Mouse (Mus musculus) heart, embryonic 13.5 days (tissue): ENCODE measurements at regions not wholly inside any gene's neighbourhood (a gene's known extent, or its start where the extent isn't known, plus 50 kb on each side); places are given as distances from the start of the nearest gene placed in this dataset.

ENCODE experiments used
- ATAC-seq: fragments of 200-750 bp; cut with Nextera tagmentation; 2 replicates; pipeline ENCODE4 v1.8.0; 2017; ENCODE audit warnings: moderate TSS enrichment; ENCODE audit not compliant: insufficient number of reproducible peaks, low FRiP score, low TSS enrichment; ENCODE audit errors: extremely low read depth
- H3K27ac ChIP-seq: fragments of 300-500 bp; sonication (generic); replicated peaks from 2 replicates; pipeline ENCODE4 v1.5.1; 2015; ENCODE audit warnings: moderate library complexity, mild to moderate bottlenecking, inconsistent platforms
- H3K27me3 ChIP-seq: fragments of 300-500 bp; sonication (generic); replicated peaks from 2 replicates; pipeline ENCODE4 v1.6.1; 2015; ENCODE audit warnings: mild to moderate bottlenecking, inconsistent platforms
- H3K36me3 ChIP-seq: fragments of 300-500 bp; sonication (generic); 2 replicates; pipeline ENCODE4 v1.6.1; 2015; ENCODE audit warnings: mild to moderate bottlenecking, inconsistent platforms
- H3K4me1 ChIP-seq: fragments of 300-500 bp; sonication (generic); 2 replicates; pipeline ENCODE4 v1.6.1; 2015; ENCODE audit warnings: inconsistent platforms
- H3K4me2 ChIP-seq: fragments of 300-500 bp; sonication (generic); 2 replicates; pipeline ENCODE4 v1.6.1; 2015; ENCODE audit warnings: inconsistent platforms, mild to moderate bottlenecking, moderate library complexity
- H3K4me3 ChIP-seq: fragments of 300-500 bp; sonication (generic); 2 replicates; pipeline ENCODE4 v1.5.1; 2015; ENCODE audit warnings: moderate library complexity, mild to moderate bottlenecking, inconsistent platforms
- H3K9ac ChIP-seq: fragments of 300-500 bp; sonication (generic); 2 replicates; pipeline ENCODE4 v1.6.1; 2015; ENCODE audit warnings: inconsistent platforms, mild to moderate bottlenecking, moderate library complexity
- H3K9me3 ChIP-seq: fragments of 300-500 bp; sonication (generic); 2 replicates; pipeline ENCODE4 v1.6.1; 2016; ENCODE audit warnings: inconsistent platforms
- WGBS: fragments of 180-500 bp; shearing (Covaris S2); methylation state at CpG from one replicate; pipeline ENCODE4 v1.1.7; 2015; ENCODE audit warnings: mixed read lengths; 5-methylcytosine and 5-hydroxymethylcytosine counted together

GRCm38 (mm10) chr1:76466562-76466961 is 920.5 kb downstream of the Slc4a3 start:
- 73% methylated on average over 2 of the region's 2 CpGs for WGBS
- H3K9me3 ChIP-seq, result no peaks in the 10 kb centered on the region
- no peak overlapping the region for H3K27ac ChIP-seq
- H3K9ac ChIP-seq, result no peak overlapping the region
- no peak for ATAC-seq
- H3K4me3 ChIP-seq, result no peak overlapping the region
- no peaks in the 10 kb centered on the region for H3K36me3 ChIP-seq
- H3K4me1 ChIP-seq, result no peaks in the 10 kb centered on the region
- no peaks in the 10 kb centered on the region for H3K27me3 ChIP-seq
- no peak overlapping the region for H3K4me2 ChIP-seq

- no peaks in the 10 kb centered on the region for H3K27me3 ChIP-seq
- H3K9me3 ChIP-seq, result no peaks in the 10 kb centered on the region
- no peak overlapping the region for H3K9ac ChIP-seq
- H3K4me3 ChIP-seq, result no peak overlapping the region
- peaks cover 4% of the 10 kb centered on the region for H3K4me1 ChIP-seq
- H3K27ac ChIP-seq, result no peak overlapping the region
- no peak overlapping the region for H3K4me2 ChIP-seq
- no peaks in the 10 kb centered on the region for H3K36me3 ChIP-seq
- WGBS, result 72% methylated on average over 4 of the region's 4 CpGs
- no peak for ATAC-seq
Observed at GRCm38 (mm10) chr1:76484193-76484592, 938.1 kb downstream of the Slc4a3 start.

- no peak overlapping the region for H3K4me3 ChIP-seq
- H3K36me3 ChIP-seq, result no peaks in the 10 kb centered on the region
- no peaks in the 10 kb centered on the region for H3K9me3 ChIP-seq
- ATAC-seq, result no peak
- 83% methylated on average over 4 of the region's 4 CpGs for WGBS
- H3K9ac ChIP-seq, result no peak overlapping the region
- H3K4me1 ChIP-seq, result peaks cover 29% of the 10 kb centered on the region
- H3K4me2 ChIP-seq, result no peak overlapping the region
- no peaks in the 10 kb centered on the region for H3K27me3 ChIP-seq
- H3K27ac ChIP-seq, result no peak overlapping the region
Observed at GRCm38 (mm10) chr1:76487481-76487880, 941.4 kb downstream of the Slc4a3 start.

- peaks cover 29% of the 10 kb centered on the region for H3K4me1 ChIP-seq
- H3K9me3 ChIP-seq, result no peaks in the 10 kb centered on the region
- H3K36me3 ChIP-seq, result no peaks in the 10 kb centered on the region
- 44% methylated on average over 12 of the region's 12 CpGs for WGBS
- H3K27ac ChIP-seq, result no peak overlapping the region
- H3K27me3 ChIP-seq, result no peaks in the 10 kb centered on the region
- no peak for ATAC-seq
- H3K9ac ChIP-seq, result no peak overlapping the region
- H3K4me2 ChIP-seq, result peak overlapping the region; percentile 5; the same call in 1 of the 2 replicates
- H3K4me3 ChIP-seq, result no peak overlapping the region
Observed at GRCm38 (mm10) chr1:76489681-76490492, 943.8 kb downstream of the Slc4a3 start.

- Histone ChIP-seq H3K9ac (no peak overlapping the region), H3K4me3 (no peak overlapping the region), H3K27me3 (no peaks in the 10 kb centered on the region), H3K4me1 (peaks cover 29% of the 10 kb centered on the region), H3K9me3 (no peaks in the 10 kb centered on the region), H3K36me3 (no peaks in the 10 kb centered on the region), H3K27ac (no peak overlapping the region), H3K4me2 (peak overlapping the region; percentile 25)
- no peak for ATAC-seq
- WGBS, result 36% methylated on average over 7 of the region's 7 CpGs
Observed at GRCm38 (mm10) chr1:76490719-76491118, 944.7 kb downstream of the Slc4a3 start.

GRCm38 (mm10) chr1:76491187-76491586 is 945.1 kb downstream of the Slc4a3 start:
- Histone ChIP-seq H3K9ac (no peak overlapping the region), H3K9me3 (no peaks in the 10 kb centered on the region), H3K36me3 (no peaks in the 10 kb centered on the region), H3K4me2 (peak overlapping the region; percentile 25), H3K4me3 (no peak overlapping the region), H3K27me3 (no peaks in the 10 kb centered on the region), H3K4me1 (peaks cover 29% of the 10 kb centered on the region), H3K27ac (no peak overlapping the region)
- WGBS, result 35% methylated on average over 4 of the region's 4 CpGs
- ATAC-seq, result no peak

- Histone ChIP-seq H3K9me3 (no peaks in the 10 kb centered on the region), H3K4me1 (no peaks in the 10 kb centered on the region), H3K4me2 (no peak overlapping the region), H3K27ac (no peak overlapping the region), H3K9ac (no peak overlapping the region), H3K27me3 (no peaks in the 10 kb centered on the region), H3K36me3 (no peaks in the 10 kb centered on the region), H3K4me3 (no peak overlapping the region)
- no peak for ATAC-seq
Observed at GRCm38 (mm10) chr1:76505150-76505549, 959.1 kb downstream of the Slc4a3 start.

GRCm38 (mm10) chr1:76508821-76509220 is 962.8 kb downstream of the Slc4a3 start:
- WGBS, result 85% methylated on average over 1 of the region's 1 CpGs
- H3K9me3 ChIP-seq, result no peaks in the 10 kb centered on the region
- no peak overlapping the region for H3K4me2 ChIP-seq
- no peaks in the 10 kb centered on the region for H3K36me3 ChIP-seq
- H3K4me1 ChIP-seq, result peaks cover 5% of the 10 kb centered on the region
- no peak for ATAC-seq
- no peaks in the 10 kb centered on the region for H3K27me3 ChIP-seq
- no peak overlapping the region for H3K4me3 ChIP-seq
- no peak overlapping the region for H3K27ac ChIP-seq
- H3K9ac ChIP-seq, result no peak overlapping the region

- Histone ChIP-seq H3K9ac (no peak overlapping the region), H3K4me3 (no peak overlapping the region), H3K4me1 (peaks cover 5% of the 10 kb centered on the region), H3K36me3 (no peaks in the 10 kb centered on the region), H3K4me2 (no peak overlapping the region), H3K9me3 (no peaks in the 10 kb centered on the region), H3K27me3 (no peaks in the 10 kb centered on the region), H3K27ac (no peak overlapping the region)
- ATAC-seq, result no peak
- WGBS, result 62% methylated on average over 3 of the region's 3 CpGs
Observed at GRCm38 (mm10) chr1:76509486-76509885, 963.4 kb downstream of the Slc4a3 start.

GRCm38 (mm10) chr1:76512156-76512555 is 966.1 kb downstream of the Slc4a3 start:
- ATAC-seq, result no peak
- peaks cover 5% of the 10 kb centered on the region for H3K4me1 ChIP-seq
- H3K36me3 ChIP-seq, result no peaks in the 10 kb centered on the region
- H3K27me3 ChIP-seq, result no peaks in the 10 kb centered on the region
- no peaks in the 10 kb centered on the region for H3K9me3 ChIP-seq
- H3K27ac ChIP-seq, result no peak overlapping the region
- WGBS, result 52% methylated on average over 1 of the region's 1 CpGs
- no peak overlapping the region for H3K4me3 ChIP-seq
- H3K4me2 ChIP-seq, result no peak overlapping the region
- H3K9ac ChIP-seq, result no peak overlapping the region

GRCm38 (mm10) chr1:76513490-76513889 is 967.4 kb downstream of the Slc4a3 start:
- Histone ChIP-seq H3K4me1 (peaks cover 5% of the 10 kb centered on the region), H3K4me3 (no peak overlapping the region), H3K36me3 (no peaks in the 10 kb centered on the region), H3K27ac (no peak overlapping the region), H3K27me3 (no peaks in the 10 kb centered on the region), H3K4me2 (no peak overlapping the region), H3K9me3 (no peaks in the 10 kb centered on the region), H3K9ac (no peak overlapping the region)
- 77% methylated on average over 2 of the region's 2 CpGs for WGBS
- no peak for ATAC-seq

GRCm38 (mm10) chr1:76529531-76529930 is 983.5 kb downstream of the Slc4a3 start:
- no peaks in the 10 kb centered on the region for H3K27me3 ChIP-seq
- H3K27ac ChIP-seq, result no peak overlapping the region
- H3K36me3 ChIP-seq, result no peaks in the 10 kb centered on the region
- peaks cover 5% of the 10 kb centered on the region; the same call in 1 of the 2 replicates for H3K4me1 ChIP-seq
- no peak overlapping the region for H3K9ac ChIP-seq
- no peak overlapping the region for H3K4me2 ChIP-seq
- WGBS, result 50% methylated on average over 9 of the region's 9 CpGs
- H3K9me3 ChIP-seq, result no peaks in the 10 kb centered on the region
- ATAC-seq, result no peak
- H3K4me3 ChIP-seq, result no peak overlapping the region
